Mouse (Mus musculus): ENCODE results near the gene Apaf1. TPM values are rescaled to one million over a fixed set of nuclear protein-coding genes. Genes with fewer than 3 reads are reported as not detected.

Apaf1 gene
- total and polyA plus RNA-seq, 3 experiments: 12.8 to 14.3 TPM; not detected in 1

DNA sequence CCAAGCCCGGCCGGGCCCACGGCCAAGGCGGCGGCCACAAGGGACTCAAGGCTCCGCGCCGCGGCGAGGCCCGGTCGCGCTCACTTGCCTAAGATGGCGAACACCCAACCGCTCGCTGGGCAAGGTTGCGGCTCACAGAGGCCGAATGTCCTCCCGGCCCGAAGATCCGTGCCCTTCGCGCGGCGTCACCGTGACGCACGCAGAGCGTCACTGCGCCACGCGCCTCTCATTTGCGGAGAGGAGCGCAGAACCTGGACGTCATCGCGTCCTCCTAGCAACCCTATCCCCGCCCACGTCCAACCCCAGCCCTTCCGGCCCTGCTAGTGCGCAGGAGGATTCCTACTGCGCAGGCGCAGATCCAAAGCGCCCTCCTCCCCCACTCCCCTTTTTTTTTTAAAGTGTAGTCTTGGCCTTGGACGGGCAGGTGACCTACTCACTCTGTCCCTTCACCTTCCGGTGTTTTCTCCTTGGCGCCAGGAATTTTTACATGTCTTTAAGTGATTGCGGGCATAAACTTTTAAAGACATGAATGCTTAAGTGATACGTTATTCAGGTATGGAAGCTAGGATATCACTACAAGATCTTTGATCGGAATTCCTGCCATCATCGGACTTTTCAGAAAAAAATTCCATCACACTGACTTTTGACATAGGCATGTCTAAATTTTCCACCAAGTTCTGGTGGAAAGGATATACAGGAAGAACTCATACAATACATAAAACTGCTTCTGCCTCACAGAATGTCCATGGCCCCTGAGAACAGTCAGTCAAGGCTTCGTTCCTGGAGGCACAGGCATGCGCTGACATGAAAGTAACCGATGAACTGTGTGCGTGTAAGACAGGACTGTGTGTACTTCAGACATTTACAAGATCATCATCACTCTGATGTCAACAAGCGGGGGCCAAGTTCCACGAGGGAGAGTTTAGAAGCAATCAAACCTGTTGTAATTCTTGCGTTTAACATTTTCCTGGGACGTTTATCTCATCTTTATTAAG, 41.6 kb upstream of the Apaf1 start, which contains the start of gene Slc25a3 (continued):
- TF ChIP-seq UBTF (IDR thresholded peaks at IDR 0.05; ENCODE audit: borderline replicate concordance, insufficient read depth, low read depth, low read length) (0 out of 2 replicates have a peak, but pooled peaks have one; percentile 16), TCF12 (IDR thresholded peaks at IDR 0.05; ENCODE audit: low read depth, low read length) (peak; percentile 81), SMC3 (IDR thresholded peaks at IDR 0.05; ENCODE audit: low read depth, low read length) (no peak), RAD21 (IDR thresholded peaks at IDR 0.05; ENCODE audit: low read depth, low read length) (no peak), RCOR1 (IDR thresholded peaks at IDR 0.05; ENCODE audit: low read depth, low read length) (no peak), ELF1 (IDR thresholded peaks at IDR 0.05; ENCODE audit: low read depth, low read length) (peak; percentile 84), TAL1 (IDR thresholded peaks at IDR 0.05; ENCODE audit: low read length) (no peak), BHLHE40 (IDR thresholded peaks at IDR 0.05; ENCODE audit: borderline replicate concordance, low read depth, low read length) (peak; percentile 60; the same call in 1 of the 2 replicates), POLR2A (IDR thresholded peaks at IDR 0.05; ENCODE audit: control insufficient read depth in 1 of 2, insufficient read depth in 1 of 2, low read depth in 1 of 2, low read length in 2 of 2, poor library complexity in 1 of 2) (peak; percentile 98), MYC (IDR thresholded peaks at IDR 0.05; ENCODE audit: low read depth, low read length) (peak; percentile 44; the same call in 1 of the 2 replicates), JUND (IDR thresholded peaks at IDR 0.05; ENCODE audit: low read depth, low read length) (no peak), SIN3A (IDR thresholded peaks at IDR 0.05; ENCODE audit: low read length) (peak; percentile 78), GABPA (IDR thresholded peaks at IDR 0.05; ENCODE audit: low read depth, low read length) (peak; percentile 58; the same call in 1 of the 2 replicates), CHD2 (IDR thresholded peaks at IDR 0.05; ENCODE audit: low read length) (no peak; the same call in none of the 2 replicates)

DNA sequence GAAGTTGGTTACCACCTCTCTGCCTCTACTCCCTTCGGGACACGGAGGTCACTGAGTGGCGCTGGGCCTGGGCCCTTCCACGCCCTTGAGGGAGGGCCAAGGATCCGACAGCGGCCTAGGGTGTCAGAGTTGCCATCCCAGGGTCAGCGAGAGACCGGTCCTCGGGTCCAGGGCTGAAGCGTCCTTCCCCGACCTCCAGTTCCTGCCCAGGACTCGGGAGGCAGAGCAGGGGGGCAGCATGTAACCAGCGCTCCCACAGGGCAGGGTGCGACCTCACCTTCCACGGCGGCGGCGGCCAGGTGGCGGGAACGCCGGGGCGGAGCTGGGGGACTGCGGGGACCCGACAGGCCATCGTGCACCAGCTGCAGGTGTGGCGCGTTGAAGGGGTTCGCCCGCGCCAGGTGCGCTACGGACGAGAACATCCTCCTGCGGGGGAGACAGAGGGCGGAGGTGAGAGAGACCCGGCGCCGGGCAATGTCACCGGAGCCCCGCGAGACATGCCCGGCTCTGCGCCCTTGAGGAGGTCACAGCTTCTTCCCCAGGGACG, 40.8 kb upstream of the Apaf1 start:
- DNase-seq (ENCODE audit: low read depth, low spot score): peak; percentile 49
- TF ChIP-seq MAFK (IDR thresholded peaks at IDR 0.05; ENCODE audit: borderline replicate concordance, low read depth, low read length) (no peak), CHD1 (IDR thresholded peaks at IDR 0.05; ENCODE audit: low read depth, low read length) (0 out of 2 replicates have a peak, but pooled peaks have one; percentile 4), POLR2AphosphoS2 (IDR thresholded peaks at IDR 0.05; ENCODE audit: low read length) (no peak), E2F4 (IDR thresholded peaks at IDR 0.05; ENCODE audit: borderline replicate concordance, low read depth, low read length) (no peak)

More for the DNA sequence above, 40.8 kb upstream of the Apaf1 start:
- peak overlapping the region; percentile 67 to 81 for H3K4me3 ChIP-seq (ENCODE audit: control insufficient read depth in 1 of 2, insufficient read depth in 1 of 2, low read depth in 2 of 2, low read length in 2 of 2)
- peaks cover 12 to 17% of the 10 kb centered on the region in 2 experiments for H3K4me1 ChIP-seq (ENCODE audit: control insufficient read depth in 1 of 2, insufficient read depth in 2 of 2, low read length in 2 of 2)
- peaks cover 28 to 38% of the 10 kb centered on the region in 2 experiments for H3K36me3 ChIP-seq (ENCODE audit: control insufficient read depth in 1 of 2, insufficient read depth in 2 of 2, low read length in 2 of 2)
- no peaks in the 10 kb centered on the region for H3K27me3 ChIP-seq (ENCODE audit: control insufficient read depth in 1 of 2, insufficient read depth in 2 of 2, low read length in 2 of 2)
- no peaks in the 10 kb centered on the region for H3K9me3 ChIP-seq (replicated peaks; ENCODE audit: insufficient read depth, low read length)
- peak overlapping the region; percentile 90 for H3K9ac ChIP-seq (ENCODE audit: control insufficient read depth, low read depth, low read length, poor library complexity, severe bottlenecking)
- H3K27ac ChIP-seq (ENCODE audit: control insufficient read depth, low read depth, low read length): peak overlapping the region; percentile 43
- H3K79me2 ChIP-seq (ENCODE audit: control insufficient read depth, insufficient read depth, low read length, poor library complexity): peaks cover 22% of the 10 kb centered on the region

All from MEL (cell line).